Mouse (Mus musculus) hematopoietic stem cell, adult 5-6 weeks (primary cell): ENCODE measurements around the gene Rhox2b. TPM values are rescaled to one million over a fixed set of nuclear protein-coding genes. Genes with fewer than 3 reads are reported as not detected.
"Not testable (repeated sequence)": the region's sequence is repeated elsewhere in the genome, so short reads cannot be mapped to it uniquely, and the experiment has no call there.

Source experiments
- ATAC-seq, 2 experiments: fragments of 125-278 bp in 1 of 2; replicated peaks in 1 of 2; 2 replicates each; pipeline ENCODE4 v1.8.0; 2016 to 2017; ENCODE audit warnings: inconsistent platforms in 2 of 2, mild to moderate bottlenecking in 2 of 2, moderate number of reproducible peaks in 2 of 2, low read depth in 1 of 2, moderate TSS enrichment in 1 of 2; ENCODE audit not compliant: low FRiP score in 2 of 2, poor library complexity in 2 of 2, severe bottlenecking in 2 of 2, insufficient read depth in 1 of 2, low TSS enrichment in 1 of 2
- total RNA-seq: library from RNA; stranded (forward); fragments of 172-1452, 232-1000 nt; gene quantifications from 2 replicates; pipeline ENCODE4 v1.2.3, GENCODE M21; 2017

Rhox2b gene
- not detected in 2 replicates for total RNA-seq

- not testable (repeated sequence) for ATAC-seq
Observed at GRCm38 (mm10) chrX:37411767-37412166, at the start of gene Rhox2b. Rhox2b (plus strand) TSS chrX:37412067.

GRCm38 (mm10) chrX:37379728-37380127, 32.1 kb upstream of the Rhox2b start, which contains the start of gene Rhox3a2:
Rhox3a2 (plus strand) TSS chrX:37380028.
- ATAC-seq, result not testable (repeated sequence)

DNA sequence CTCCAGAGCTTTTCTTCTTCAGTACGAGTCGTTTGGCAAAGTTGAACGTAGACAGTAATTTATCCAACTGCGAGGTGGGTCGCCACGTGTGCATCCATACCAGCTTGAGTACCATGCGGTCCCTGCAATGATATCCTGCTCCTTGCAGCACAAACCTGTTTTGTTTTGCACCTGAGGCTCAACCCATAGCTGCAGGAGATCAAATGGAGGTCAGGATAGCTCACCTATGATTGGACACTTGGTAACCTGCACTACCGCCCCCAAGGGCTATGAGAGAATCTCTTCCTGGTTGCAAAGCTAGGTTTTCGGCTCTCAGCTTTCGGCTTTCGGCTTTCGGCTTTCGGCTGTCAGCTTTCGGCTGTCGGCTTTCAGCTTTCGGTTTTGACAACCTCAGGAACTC, 21.3 kb upstream of the Rhox2b start, which contains the start of gene Rhox4a2:
Rhox4a2 (plus strand) TSS at position 301 of the 400 bp plus-strand sequence.
- ATAC-seq, result not testable (repeated sequence)

GRCm38 (mm10) chrX:37432194-37432593, 20.3 kb downstream of the Rhox2b start, which contains the start of gene Rhox4b:
Rhox4b (plus strand) TSS chrX:37432494.
- ATAC-seq, result not testable (repeated sequence)

DNA sequence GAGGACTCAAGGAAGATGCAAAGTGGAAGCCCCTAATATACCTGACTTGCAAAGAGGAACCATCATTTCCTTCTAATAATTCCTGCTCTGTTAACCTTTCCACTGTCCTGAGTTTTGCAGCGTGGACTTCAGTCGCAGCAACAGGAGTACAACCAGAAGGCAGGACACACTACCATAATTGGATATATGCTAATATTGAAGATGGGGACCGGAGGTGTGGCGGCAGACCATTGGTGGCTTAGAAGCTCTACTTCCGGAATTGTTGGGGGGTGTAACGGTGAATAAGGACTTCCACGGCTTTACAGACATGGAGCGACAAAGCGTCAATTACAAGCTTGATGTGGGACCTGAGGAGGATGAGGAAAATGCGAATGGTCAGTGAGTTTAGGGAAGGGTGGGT, 41.5 kb downstream of the Rhox2b start, which contains the start of gene Rhox2c:
Rhox2c (plus strand) TSS at position 301 of the 400 bp plus-strand sequence.
- not testable (repeated sequence) for ATAC-seq

DNA sequence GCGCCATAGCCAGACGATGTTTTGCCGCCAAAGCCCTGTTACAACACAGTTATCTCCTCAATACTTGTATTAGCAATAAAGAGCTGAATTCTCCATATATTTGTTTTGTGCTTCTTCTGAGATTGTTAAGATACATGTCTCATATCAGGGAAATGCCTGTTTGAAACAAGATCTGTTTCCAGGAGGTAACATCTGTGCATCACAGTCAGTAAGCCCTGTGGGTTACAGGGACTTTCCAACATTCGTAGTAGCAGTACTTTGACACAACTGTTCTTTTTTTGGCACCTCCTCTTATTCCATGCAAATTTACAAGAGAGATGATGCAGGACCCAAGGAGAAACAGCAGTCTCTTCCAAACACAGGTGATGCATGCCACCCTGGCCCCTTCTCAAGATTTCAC, 46.4 kb downstream of the Rhox2b start, which contains the start of gene Rhox3c:
Rhox3c (plus strand) TSS at position 301 of the 400 bp plus-strand sequence.
- not testable (repeated sequence) for ATAC-seq

Other genes with a start within 250 kb of the Rhox2b start
- gene Akap14, start 243.2 kb upstream of the Rhox2b start, total RNA-seq, result not detected in 2 replicates
- gene Ndufa1, start 220.9 kb upstream of the Rhox2b start, total RNA-seq, result 40.3 and 70.0 TPM in 2 replicates
- gene Rnf113a1, start 220.8 kb upstream of the Rhox2b start, total RNA-seq, result 1.0 and 1.9 TPM in 2 replicates
- not detected in 2 replicates for gene Gm9, start 201.0 kb upstream of the Rhox2b start, total RNA-seq
- not detected in 2 replicates for gene Rhox1, start 189.8 kb upstream of the Rhox2b start, total RNA-seq
- not detected in 2 replicates for gene Rhox2a, start 167.1 kb upstream of the Rhox2b start, total RNA-seq
- not detected in 2 replicates for gene Rhox3a, start 162.1 kb upstream of the Rhox2b start, total RNA-seq
- gene Rhox4a, start 146.7 kb upstream of the Rhox2b start, total RNA-seq, result not detected in 2 replicates
- not detected in 2 replicates for gene Rhox3a2, start 32.0 kb upstream of the Rhox2b start, total RNA-seq
- not detected in 2 replicates for gene Rhox4a2, start 21.2 kb upstream of the Rhox2b start, total RNA-seq
- not detected in 2 replicates for gene Rhox4b, start 20.4 kb downstream of the Rhox2b start, total RNA-seq
- not detected in 2 replicates for gene Rhox2c, start 41.6 kb downstream of the Rhox2b start, total RNA-seq
- gene Rhox3c, start 46.5 kb downstream of the Rhox2b start, total RNA-seq, result not detected in 2 replicates
- not detected in 2 replicates for gene Rhox4c, start 68.3 kb downstream of the Rhox2b start, total RNA-seq
- gene Rhox2d, start 81.4 kb downstream of the Rhox2b start, total RNA-seq, result not detected in 2 replicates
- gene Rhox4d, start 102.3 kb downstream of the Rhox2b start, total RNA-seq, result not detected in 2 replicates
- not detected in 2 replicates for gene Rhox2e, start 118.4 kb downstream of the Rhox2b start, total RNA-seq
- gene Rhox3e, start 130.0 kb downstream of the Rhox2b start, total RNA-seq, result not detected in 2 replicates
- not detected in 2 replicates for gene Rhox4e, start 145.3 kb downstream of the Rhox2b start, total RNA-seq
- gene Rhox2f, start 159.3 kb downstream of the Rhox2b start, total RNA-seq, result not detected in 2 replicates
- not detected in 2 replicates for gene Rhox3f, start 168.9 kb downstream of the Rhox2b start, total RNA-seq
- not detected in 2 replicates for gene Rhox4f, start 195.6 kb downstream of the Rhox2b start, total RNA-seq
- gene Rhox3g, start 216.5 kb downstream of the Rhox2b start, total RNA-seq, result not detected in 2 replicates
- gene Rhox2g, start 231.4 kb downstream of the Rhox2b start, total RNA-seq, result not detected in 2 replicates
- gene Rhox4g, start 239.3 kb downstream of the Rhox2b start, total RNA-seq, result not detected in 2 replicates